Mouse (Mus musculus): ENCODE measurements around the gene Gdf11.

The Gdf11 gene

GRCm38 (mm10) chr10:128919203-128919631, 27.7 kb upstream of the Gdf11 start:
- peak in 1 of 2 experiments; percentile 47 for DNase-seq (ENCODE audit: low spot score in 2 of 2)

- DNase-seq (ENCODE audit: low spot score in 2 of 2) = peak in 1 of 2 experiments; percentile 39
Measured at GRCm38 (mm10) chr10:128918246-128918645, 26.7 kb upstream of the Gdf11 start.

- no peak for DNase-seq (ENCODE audit: low spot score in 2 of 2)
Measured at GRCm38 (mm10) chr10:128917400-128917799, 25.9 kb upstream of the Gdf11 start.

- no peak for DNase-seq (ENCODE audit: low spot score in 2 of 2)
Measured at GRCm38 (mm10) chr10:128916665-128917064, 25.1 kb upstream of the Gdf11 start.

GRCm38 (mm10) chr10:128915550-128915949, 24.0 kb upstream of the Gdf11 start:
- DNase-seq (ENCODE audit: low spot score in 2 of 2) = no peak

GRCm38 (mm10) chr10:128913696-128914095, 22.2 kb upstream of the Gdf11 start:
- DNase-seq (ENCODE audit: low spot score in 2 of 2) = no peak

- DNase-seq (ENCODE audit: low spot score in 2 of 2) = peak in 1 of 2 experiments; percentile 85
Measured at GRCm38 (mm10) chr10:128913219-128913618, 21.7 kb upstream of the Gdf11 start.

GRCm38 (mm10) chr10:128912791-128913190, 21.3 kb upstream of the Gdf11 start:
- DNase-seq (ENCODE audit: low spot score in 2 of 2) = no peak

GRCm38 (mm10) chr10:128912268-128912667, 20.8 kb upstream of the Gdf11 start:
- no peak for DNase-seq (ENCODE audit: low spot score in 2 of 2)

GRCm38 (mm10) chr10:128911430-128911829, 19.9 kb upstream of the Gdf11 start:
- DNase-seq (ENCODE audit: low spot score in 2 of 2) = no peak

- DNase-seq (ENCODE audit: low spot score in 2 of 2) = no peak
Measured at GRCm38 (mm10) chr10:128910066-128910841, 18.7 kb upstream of the Gdf11 start.

- peak; percentile 89 to 91 for DNase-seq (ENCODE audit: low spot score in 2 of 2)
Measured at GRCm38 (mm10) chr10:128909567-128910028, 18.1 kb upstream of the Gdf11 start.

- no peak for DNase-seq (ENCODE audit: low spot score in 2 of 2)
Measured at GRCm38 (mm10) chr10:128908778-128909448, 17.4 kb upstream of the Gdf11 start.

GRCm38 (mm10) chr10:128904812-128905211, 13.3 kb upstream of the Gdf11 start:
- no peak for DNase-seq (ENCODE audit: low spot score in 2 of 2)

GRCm38 (mm10) chr10:128902409-128902988, 11.0 kb upstream of the Gdf11 start:
- DNase-seq (ENCODE audit: low spot score in 2 of 2) = no peak

- no peak for DNase-seq (ENCODE audit: low spot score in 2 of 2)
Measured at GRCm38 (mm10) chr10:128901409-128901808, 9.9 kb upstream of the Gdf11 start.

- DNase-seq (ENCODE audit: low spot score in 2 of 2) = no peak
Measured at GRCm38 (mm10) chr10:128900698-128901097, 9.2 kb upstream of the Gdf11 start, which contains the start of gene Cd63. TSS of gene Cd63 (plus strand) at chr10:128900989.

GRCm38 (mm10) chr10:128899759-128900490, 8.4 kb upstream of the Gdf11 start:
- no peak for DNase-seq (ENCODE audit: low spot score in 2 of 2)

GRCm38 (mm10) chr10:128897501-128897900, 6.0 kb upstream of the Gdf11 start:
- DNase-seq (ENCODE audit: low spot score in 2 of 2) = no peak

GRCm38 (mm10) chr10:128896807-128897206, 5.3 kb upstream of the Gdf11 start:
- no peak for DNase-seq (ENCODE audit: low spot score in 2 of 2)

- DNase-seq (ENCODE audit: low spot score in 2 of 2) = no peak
Measured at GRCm38 (mm10) chr10:128895952-128896693, 4.6 kb upstream of the Gdf11 start.
